Mouse (Mus musculus) kidney, postnatal 36 days (tissue): ENCODE measurements at regions not wholly inside any gene's neighbourhood (a gene's known extent, or its start where the extent isn't known, plus 50 kb on each side); places are given as distances from the start of the nearest gene placed in this dataset.
"Not testable (repeated sequence)": the region's sequence is repeated elsewhere in the genome, so short reads cannot be mapped to it uniquely, and the experiment has no call there.

Experiments
- DNase-seq, 2 experiments: peaks; one replicate each; pipeline ENCODE4 v3.0.0; 2021 to 2022; ENCODE audit warnings: mixed read lengths in 2 of 2

- no peak for DNase-seq
Measured at GRCm38 (mm10) chr8:39426770-39427169, 1248.1 kb upstream of the Adam24 start.

GRCm38 (mm10) chr8:39427402-39427801, 1247.5 kb upstream of the Adam24 start:
- no peak for DNase-seq

- DNase-seq = no peak
Measured at GRCm38 (mm10) chr8:39440550-39441333, 1234.1 kb upstream of the Adam24 start.

- not testable (repeated sequence) for DNase-seq
Measured at GRCm38 (mm10) chr8:39491139-39491538, 1183.7 kb upstream of the Adam24 start.

- peak in 1 of 2 experiments; percentile 2 for DNase-seq
Measured at GRCm38 (mm10) chr8:39500419-39500818, 1174.5 kb upstream of the Adam24 start.

- DNase-seq = no peak
Measured at GRCm38 (mm10) chr8:39504261-39504660, 1170.6 kb upstream of the Adam24 start.

- no peak for DNase-seq
Measured at GRCm38 (mm10) chr8:39512967-39513366, 1161.9 kb upstream of the Adam24 start.
